Mouse (Mus musculus) 416B (cell line): Measurements from ENCODE around the gene Atxn2.

Experiments
- DNase-seq: peaks from one replicate; pipeline ENCODE4 v3.0.0; 2011; ENCODE audit warnings: low read depth

The Atxn2 gene

GRCm38 (mm10) chr5:121817551-121817950, 106.4 kb downstream of the Atxn2 start:
- no peak for DNase-seq

GRCm38 (mm10) chr5:121818401-121818800, 107.3 kb downstream of the Atxn2 start:
- DNase-seq = no peak

DNA sequence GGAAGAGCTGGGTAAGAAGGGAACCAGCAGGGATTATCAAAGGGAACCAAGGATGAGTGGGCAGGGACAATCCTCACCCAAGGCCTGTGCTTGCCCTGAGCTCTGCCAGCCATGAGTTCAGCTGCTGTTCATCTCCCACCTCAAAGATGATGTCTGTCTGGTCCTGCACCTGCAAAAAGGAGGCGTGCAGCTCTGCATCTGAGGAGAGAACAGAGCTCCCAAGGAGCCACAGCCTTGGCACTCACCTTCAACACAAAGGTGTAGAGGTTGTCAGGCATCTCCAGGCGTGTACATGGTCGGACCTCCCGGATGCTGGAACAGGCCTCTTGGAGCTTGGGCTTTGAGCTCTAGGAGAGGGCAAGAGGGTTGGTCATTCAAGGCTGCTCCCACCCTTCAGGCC, 107.7 kb downstream of the Atxn2 start:
- DNase-seq = no peak

- DNase-seq = peak; percentile 83
Observed at GRCm38 (mm10) chr5:121819559-121819958, 108.4 kb downstream of the Atxn2 start.

- peak; percentile 77 for DNase-seq
Observed at GRCm38 (mm10) chr5:121820161-121820560, 109.0 kb downstream of the Atxn2 start.

DNA sequence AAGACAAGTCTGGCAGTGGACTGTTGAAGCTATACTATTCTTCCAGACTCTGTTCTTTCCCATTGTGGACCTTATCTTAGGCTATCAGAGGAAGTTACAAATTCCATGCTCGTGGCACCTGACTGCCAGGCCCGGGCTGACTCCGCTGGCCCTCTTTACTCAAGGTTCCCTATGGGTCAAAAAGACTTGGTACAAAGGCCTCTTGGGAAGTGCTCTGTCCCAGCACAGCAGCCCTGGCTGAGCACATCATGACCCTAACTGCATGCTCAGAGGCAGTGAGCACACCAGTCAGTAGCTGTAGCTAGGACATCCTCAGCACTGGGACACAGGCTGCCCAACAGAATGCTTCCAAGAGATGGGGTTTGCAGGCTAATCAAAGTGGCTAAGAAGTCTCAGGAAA, 109.5 kb downstream of the Atxn2 start:
- no peak for DNase-seq

GRCm38 (mm10) chr5:121821116-121821515, 110.0 kb downstream of the Atxn2 start:
- DNase-seq = no peak

DNA sequence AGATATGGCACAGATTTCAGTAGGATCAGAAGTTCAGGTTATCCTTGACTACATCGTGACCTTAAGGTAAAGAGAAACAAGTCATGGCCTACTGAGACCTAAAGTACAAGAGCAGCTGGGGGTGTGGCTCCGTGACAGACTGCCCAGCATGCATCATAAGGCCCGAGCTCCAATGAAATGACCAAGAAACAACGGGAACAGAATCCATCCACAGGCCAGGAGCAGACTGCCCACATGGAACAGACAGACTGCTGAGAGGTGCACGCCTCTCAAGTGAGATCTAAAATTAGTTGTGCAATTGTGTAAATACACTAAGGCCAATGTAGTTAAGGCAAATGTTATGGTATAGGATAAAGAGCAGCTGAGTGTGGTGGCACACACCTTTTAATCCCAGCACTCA, 110.4 kb downstream of the Atxn2 start:
- no peak for DNase-seq

DNA sequence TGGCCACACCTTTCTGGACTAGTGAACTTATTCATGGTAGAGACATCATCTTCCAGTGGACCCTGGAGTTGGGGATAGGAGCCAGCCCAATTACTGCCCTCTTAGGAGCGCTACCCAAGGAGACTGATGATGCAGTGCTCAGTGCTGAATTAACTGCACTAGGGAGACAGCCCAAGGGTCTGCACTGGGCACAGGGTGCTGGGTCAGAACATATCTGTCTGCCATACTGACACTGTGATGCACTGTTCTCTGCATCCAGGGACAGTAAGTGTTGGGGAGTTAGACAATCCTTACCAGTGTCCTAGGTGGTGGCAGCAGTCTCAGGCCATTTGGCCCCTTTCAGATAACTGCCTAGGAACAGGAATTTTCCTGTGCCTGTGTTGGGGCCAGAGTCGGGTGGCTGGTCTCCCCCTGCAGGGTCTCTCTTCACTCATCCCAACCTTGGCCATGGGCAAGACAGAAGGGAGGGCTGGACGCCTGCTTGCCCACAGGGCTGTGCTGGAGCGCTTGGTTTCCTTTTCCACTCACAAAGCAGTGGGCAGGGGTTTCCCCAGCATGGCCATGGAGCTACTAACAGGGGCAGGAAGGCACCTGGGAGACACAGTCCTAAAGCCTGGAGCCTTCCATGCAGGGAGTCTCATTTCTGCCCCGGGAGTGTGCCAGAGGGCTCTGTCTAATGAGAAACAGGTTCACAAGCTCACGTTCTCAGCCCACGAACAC, 111.8 kb downstream of the Atxn2 start:
- no peak for DNase-seq

- no peak for DNase-seq
Observed at GRCm38 (mm10) chr5:121823668-121824067, 112.5 kb downstream of the Atxn2 start.

GRCm38 (mm10) chr5:121824121-121824520, 113.0 kb downstream of the Atxn2 start:
- peak; percentile 74 for DNase-seq

DNA sequence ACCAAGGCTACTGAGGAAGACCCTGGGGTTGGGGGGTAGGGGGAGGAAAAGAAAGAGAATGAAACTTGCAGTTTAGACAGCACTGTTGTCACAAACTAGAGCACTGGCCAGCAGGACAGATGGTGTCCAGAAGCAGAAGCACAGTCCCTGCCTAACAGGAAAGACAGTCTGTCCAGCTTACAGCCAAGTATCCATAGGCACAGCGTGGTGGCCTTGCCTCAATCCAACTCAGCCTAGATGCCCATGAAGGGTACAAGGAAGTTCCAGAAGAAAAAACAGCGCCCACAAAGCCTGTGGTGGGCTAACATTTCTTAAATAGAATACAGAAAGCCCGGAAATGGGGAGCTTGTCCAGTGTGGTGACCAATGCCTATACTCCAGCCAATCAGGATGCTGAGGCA, 114.5 kb downstream of the Atxn2 start:
- DNase-seq = no peak

- no peak for DNase-seq
Observed at GRCm38 (mm10) chr5:121827876-121828275, 116.7 kb downstream of the Atxn2 start.

DNA sequence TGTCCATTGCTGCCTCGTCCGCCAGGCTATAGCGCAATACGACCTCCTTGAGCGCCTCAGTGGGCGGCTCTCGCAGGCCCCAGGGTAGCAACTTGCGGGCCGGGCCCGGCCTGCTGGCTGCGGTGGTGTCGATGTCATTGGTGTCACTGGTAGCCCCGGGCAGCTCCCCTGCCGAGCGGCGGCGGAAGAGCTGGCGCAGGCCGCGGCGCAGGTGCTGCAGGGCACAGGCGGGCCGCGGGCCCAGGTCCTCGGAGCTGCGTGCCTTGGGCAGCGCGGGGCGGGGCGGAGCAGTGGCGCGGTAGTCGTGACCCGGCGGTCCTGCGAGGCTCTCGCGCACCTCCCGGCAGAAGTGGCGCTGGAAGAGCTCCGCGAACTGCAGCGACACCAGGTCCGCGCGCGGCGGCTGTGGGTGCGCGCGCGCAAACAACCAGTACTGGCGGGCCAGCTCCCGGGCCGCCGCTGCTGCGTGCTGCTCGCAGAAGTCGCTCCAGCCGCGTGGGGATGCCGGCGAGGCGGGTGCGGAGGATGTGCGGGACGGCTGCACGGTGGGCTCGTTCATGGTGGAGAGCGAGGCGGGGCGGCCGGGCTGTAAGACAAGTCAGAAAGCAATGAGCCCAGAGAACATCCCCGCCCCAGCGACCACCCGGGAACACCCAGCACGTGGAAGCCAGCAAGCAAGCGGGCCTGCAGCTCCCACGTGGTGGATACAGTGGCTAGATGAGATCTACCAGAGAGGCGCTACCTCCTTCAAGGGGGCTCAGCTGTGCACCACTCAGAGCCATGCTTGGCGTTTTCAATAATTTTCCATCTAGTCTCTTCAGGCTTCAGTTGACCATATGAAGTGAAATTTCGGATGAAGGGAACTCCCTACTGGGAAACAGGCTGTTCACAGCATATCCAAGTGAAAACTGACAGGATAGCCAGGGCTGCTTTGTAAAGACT, 117.6 kb downstream of the Atxn2 start:
- DNase-seq = no peak

GRCm38 (mm10) chr5:121831002-121831601, 120.0 kb downstream of the Atxn2 start:
- no peak for DNase-seq

DNA sequence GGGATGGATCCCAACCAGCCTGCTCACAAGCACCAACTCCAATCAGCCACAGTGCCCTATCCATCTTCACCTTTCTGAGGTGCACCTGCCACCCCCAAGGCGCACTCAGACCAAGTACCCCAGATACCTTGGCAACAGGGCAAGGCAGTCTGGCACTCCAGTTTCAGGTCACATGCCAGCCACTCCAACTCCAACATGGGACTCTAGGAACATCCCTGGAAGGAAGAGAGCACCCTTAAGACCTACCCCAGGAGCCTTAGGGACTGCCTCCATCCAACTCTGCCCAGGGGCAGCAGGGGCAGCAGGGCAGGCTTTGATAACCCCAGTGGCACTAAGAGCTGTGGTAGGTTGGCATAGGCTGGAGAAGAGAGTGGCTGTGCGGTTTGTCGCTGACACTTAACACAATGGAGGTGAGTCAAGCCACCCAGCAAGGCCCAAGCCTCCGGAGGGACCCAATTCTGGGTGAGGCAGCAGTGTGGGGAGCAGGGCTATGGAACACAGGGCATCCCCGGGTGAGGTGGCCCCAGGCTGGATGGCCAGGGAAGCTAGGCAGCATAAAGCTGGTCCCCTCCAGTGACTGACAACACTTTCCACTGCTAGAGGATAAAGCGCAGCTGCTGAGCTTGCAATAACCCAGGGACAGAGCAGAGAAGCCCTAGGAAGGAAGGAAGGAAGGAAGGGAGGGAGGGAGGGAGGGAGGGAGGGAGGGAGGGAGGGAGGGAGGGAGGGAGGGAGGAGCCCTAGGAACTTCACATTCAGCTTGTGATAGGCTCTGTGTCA, 121.4 kb downstream of the Atxn2 start:
- no peak for DNase-seq

GRCm38 (mm10) chr5:121833159-121833558, 122.0 kb downstream of the Atxn2 start:
- no peak for DNase-seq

- DNase-seq = peak; percentile 97
Observed at GRCm38 (mm10) chr5:121833572-121834240, 122.6 kb downstream of the Atxn2 start.

DNA sequence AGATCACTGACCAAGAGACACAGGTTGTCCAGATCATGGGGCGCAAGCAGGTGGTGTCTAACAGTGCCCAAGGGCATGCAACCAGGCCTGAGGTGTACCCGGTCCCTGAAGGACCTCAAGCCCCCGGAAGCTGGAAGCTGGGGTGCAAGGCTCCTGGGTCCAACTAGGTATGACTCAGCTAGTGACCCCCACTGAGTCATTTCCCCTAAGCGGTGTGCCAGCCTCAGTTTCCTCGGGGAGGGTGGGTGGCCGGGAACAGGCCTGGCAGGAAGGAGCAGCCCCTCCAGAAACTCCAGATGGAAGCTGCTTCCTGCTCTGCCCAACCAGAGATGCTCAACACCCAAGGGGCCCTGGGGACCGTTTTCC, 123.1 kb downstream of the Atxn2 start:
- no peak for DNase-seq

DNA sequence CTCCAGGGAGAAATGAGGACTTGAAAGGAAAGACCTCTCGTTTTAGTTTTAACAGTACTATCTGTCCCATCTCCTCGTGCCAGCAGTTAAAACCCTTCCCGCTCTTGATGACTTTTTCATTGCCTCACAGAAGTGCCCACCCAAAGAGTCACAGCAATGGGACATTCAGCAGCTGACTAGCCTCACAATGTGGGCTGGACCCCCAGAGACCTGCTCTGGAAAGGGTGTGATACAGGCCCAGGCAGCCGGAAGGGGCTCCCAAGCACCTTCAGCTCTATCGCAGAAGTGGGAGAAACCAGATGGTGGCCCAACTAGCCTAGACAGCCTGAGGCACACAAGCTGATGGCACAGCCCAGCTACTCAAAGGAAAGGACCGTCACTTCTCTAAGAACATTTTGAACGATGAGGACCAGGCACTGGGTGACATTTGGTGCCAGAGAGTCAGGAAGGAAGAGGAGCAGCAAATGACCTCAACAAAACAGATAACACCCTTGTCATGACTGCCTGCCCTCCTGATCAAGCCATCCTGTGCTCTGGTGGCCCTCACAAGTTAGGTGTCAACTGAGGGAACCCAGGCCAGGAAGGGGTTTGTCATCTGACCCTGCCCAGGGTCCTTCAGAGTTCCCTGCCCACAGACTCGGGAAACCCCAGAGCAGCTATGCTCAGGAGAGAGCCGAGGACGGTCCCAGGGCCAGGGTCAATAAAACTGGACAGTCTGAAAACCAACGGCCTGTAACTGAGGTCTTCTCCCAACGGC, 124.0 kb downstream of the Atxn2 start:
- peak; percentile 55 for DNase-seq
